Mouse (Mus musculus) spleen, adult 2 months (tissue): ENCODE measurements at regions not wholly inside any gene's neighbourhood (a gene's known extent, or its start where the extent isn't known, plus 50 kb on each side); places are given as distances from the start of the nearest gene placed in this dataset.

Experiments
- DNase-seq, 2 experiments: peaks; one replicate each; pipeline versions ENCODE4 v3.0.0 to v3.0.0-alpha.2; 2012 to 2021; ENCODE audit warnings: low spot score in 2 of 2, low read depth in 1 of 2
- H3K27ac ChIP-seq: fragments of 200-500 bp; 2 replicates; pipeline ENCODE4 v1.5.1; 2012; ENCODE audit warnings: low read length, inconsistent platforms; ENCODE audit not compliant: insufficient read depth
- H3K27me3 ChIP-seq: fragments of 200-500 bp; 2 replicates; pipeline ENCODE4 v1.6.1; 2012; ENCODE audit warnings: mild to moderate bottlenecking, moderate library complexity, low read length, inconsistent platforms; ENCODE audit not compliant: control insufficient read depth, insufficient read depth
- H3K36me3 ChIP-seq: fragments of 200-500 bp; 2 replicates; pipeline ENCODE4 v1.6.1; 2012; ENCODE audit warnings: mild to moderate bottlenecking, low read length, inconsistent platforms; ENCODE audit not compliant: control insufficient read depth, insufficient read depth
- H3K4me1 ChIP-seq: fragments of 200-500 bp; 2 replicates; pipeline ENCODE4 v1.6.1; 2011; ENCODE audit warnings: inconsistent platforms; ENCODE audit not compliant: control insufficient read depth, insufficient read depth, insufficient read length
- H3K4me3 ChIP-seq: fragments of 200-500 bp; 2 replicates; pipeline ENCODE4 v1.5.1; 2011; ENCODE audit warnings: mild to moderate bottlenecking, inconsistent platforms; ENCODE audit not compliant: insufficient read depth, insufficient read length; ENCODE audit errors: extremely low read depth
- CTCF ChIP-seq: fragments of 200-500 bp; IDR thresholded peaks from 2 replicates; pipeline ENCODE4 v1.5.1; 2011; ENCODE audit warnings: mild to moderate bottlenecking, inconsistent platforms; ENCODE audit not compliant: insufficient read depth, insufficient read length, insufficient replicate concordance; ENCODE audit errors: extremely low read depth
- POLR2A ChIP-seq: fragments of 200-500 bp; IDR thresholded peaks from 2 replicates; pipeline ENCODE4 v1.6.1; 2011; ENCODE audit warnings: low read depth, low read length, inconsistent platforms
- WGBS: fragments of 180-500 bp; shearing (Covaris S2); methylation state at CpG from one replicate; pipeline ENCODE4 v1.1.7; 2018; 5-methylcytosine and 5-hydroxymethylcytosine counted together

GRCm38 (mm10) chr15:51136121-51136520, 2748.6 kb upstream of the Gm7489 start:
- Histone ChIP-seq H3K4me3 (no peak overlapping the region), H3K27me3 (no peaks in the 10 kb centered on the region), H3K36me3 (no peaks in the 10 kb centered on the region), H3K4me1 (no peaks in the 10 kb centered on the region), H3K27ac (no peak overlapping the region)
- DNase-seq: no peak
- no peak for TF ChIP-seq POLR2A
- TF ChIP-seq CTCF: no peak
- 96% methylated on average over 1 of the region's 1 CpGs for WGBS

DNA sequence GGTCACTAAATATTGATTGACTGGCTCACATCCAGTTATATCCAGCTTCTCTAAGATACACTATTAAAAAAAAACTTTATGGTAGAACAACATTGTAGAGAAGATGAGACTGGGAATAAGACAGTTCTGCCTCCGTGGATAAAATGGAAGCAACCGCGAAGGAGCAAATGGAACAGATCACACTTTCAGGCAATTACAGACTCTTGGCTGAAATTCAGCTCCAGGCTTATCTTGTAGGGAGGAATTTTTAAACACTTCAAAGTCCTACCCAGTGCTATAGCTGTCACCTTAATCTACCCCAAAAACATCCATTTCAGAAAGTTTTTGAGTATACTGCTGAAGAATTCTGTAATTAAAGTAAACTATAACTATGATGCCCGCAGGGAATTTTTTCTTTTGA, 2745.2 kb upstream of the Gm7489 start:
- Histone ChIP-seq H3K27ac (no peak overlapping the region), H3K27me3 (no peaks in the 10 kb centered on the region), H3K4me1 (no peaks in the 10 kb centered on the region), H3K4me3 (no peak overlapping the region), H3K36me3 (no peaks in the 10 kb centered on the region)
- 90% methylated on average over 4 of the region's 4 CpGs for WGBS
- no peak for TF ChIP-seq POLR2A
- no peak for TF ChIP-seq CTCF
- DNase-seq: no peak

DNA sequence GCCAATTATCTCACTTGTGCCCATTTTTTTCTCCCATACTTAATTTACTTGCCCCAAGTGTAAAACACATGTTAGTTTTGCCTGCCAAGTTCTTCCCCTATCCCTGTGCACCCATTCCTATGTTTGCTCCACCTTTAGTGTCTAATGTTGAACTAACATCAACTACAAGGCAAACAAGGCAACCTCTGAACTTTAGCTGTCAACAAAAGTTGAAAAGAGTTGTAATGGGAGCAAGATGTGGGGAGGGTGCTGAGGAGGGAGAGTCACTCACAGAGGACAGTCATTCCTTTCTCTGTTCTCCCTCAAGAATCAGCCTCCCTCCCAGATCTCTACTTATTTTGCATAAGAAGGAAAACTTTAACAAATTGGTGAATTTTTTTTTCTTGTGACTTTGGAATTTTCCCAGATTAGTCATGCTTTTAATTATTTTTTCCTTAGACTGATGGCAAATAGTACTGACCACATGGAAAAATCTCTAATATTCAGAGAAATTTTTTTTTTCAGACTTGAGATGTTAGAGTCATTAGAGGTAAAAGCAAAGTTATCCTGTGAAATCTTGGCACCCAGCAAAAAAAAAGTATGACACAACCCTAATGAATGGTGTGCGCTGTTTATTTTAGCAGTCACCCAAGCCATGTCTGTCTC, 2710.6 kb upstream of the Gm7489 start:
- no peak for DNase-seq
- Histone ChIP-seq H3K27ac (no peak overlapping the region), H3K27me3 (no peaks in the 10 kb centered on the region), H3K36me3 (no peaks in the 10 kb centered on the region), H3K4me1 (no peaks in the 10 kb centered on the region), H3K4me3 (no peak overlapping the region)
- 87% methylated on average over 1 of the region's 1 CpGs for WGBS
- TF ChIP-seq CTCF: no peak
- no peak for TF ChIP-seq POLR2A

GRCm38 (mm10) chr15:51176466-51176865, 2708.2 kb upstream of the Gm7489 start:
- no peaks in the 10 kb centered on the region for H3K4me1 ChIP-seq
- no peak overlapping the region for H3K4me3 ChIP-seq
- DNase-seq: no peak
- H3K36me3 ChIP-seq: no peaks in the 10 kb centered on the region
- 17% methylated on average over 2 of the region's 2 CpGs for WGBS
- no peak for TF ChIP-seq POLR2A
- no peaks in the 10 kb centered on the region for H3K27me3 ChIP-seq
- H3K27ac ChIP-seq: no peak overlapping the region

DNA sequence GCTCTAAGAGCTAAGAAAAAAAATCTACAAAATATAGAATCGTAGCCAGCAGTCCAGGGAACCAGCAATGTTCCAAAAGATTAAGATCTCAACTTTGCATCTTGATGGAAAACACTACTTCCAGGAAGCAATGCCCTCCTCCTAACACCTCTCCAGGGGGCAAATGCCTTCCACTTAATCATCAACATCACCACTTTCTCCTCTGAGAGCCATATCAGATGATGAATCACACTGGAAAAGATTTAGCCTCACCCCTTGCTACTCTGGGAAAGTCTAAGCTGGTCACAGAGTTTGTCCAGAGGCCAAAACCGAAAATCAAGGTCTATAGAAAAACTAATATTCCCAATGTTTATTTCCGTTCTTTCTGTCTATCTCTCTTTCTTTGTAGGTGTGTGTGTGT, 2695.6 kb upstream of the Gm7489 start:
- no peak for TF ChIP-seq CTCF
- no peak for TF ChIP-seq POLR2A
- WGBS: 85% methylated on average over 3 of the region's 3 CpGs
- no peak for DNase-seq
- H3K36me3 ChIP-seq: no peaks in the 10 kb centered on the region
- H3K4me1 ChIP-seq: no peaks in the 10 kb centered on the region
- no peaks in the 10 kb centered on the region for H3K27me3 ChIP-seq
- H3K4me3 ChIP-seq: no peak overlapping the region
- H3K27ac ChIP-seq: no peak overlapping the region

DNA sequence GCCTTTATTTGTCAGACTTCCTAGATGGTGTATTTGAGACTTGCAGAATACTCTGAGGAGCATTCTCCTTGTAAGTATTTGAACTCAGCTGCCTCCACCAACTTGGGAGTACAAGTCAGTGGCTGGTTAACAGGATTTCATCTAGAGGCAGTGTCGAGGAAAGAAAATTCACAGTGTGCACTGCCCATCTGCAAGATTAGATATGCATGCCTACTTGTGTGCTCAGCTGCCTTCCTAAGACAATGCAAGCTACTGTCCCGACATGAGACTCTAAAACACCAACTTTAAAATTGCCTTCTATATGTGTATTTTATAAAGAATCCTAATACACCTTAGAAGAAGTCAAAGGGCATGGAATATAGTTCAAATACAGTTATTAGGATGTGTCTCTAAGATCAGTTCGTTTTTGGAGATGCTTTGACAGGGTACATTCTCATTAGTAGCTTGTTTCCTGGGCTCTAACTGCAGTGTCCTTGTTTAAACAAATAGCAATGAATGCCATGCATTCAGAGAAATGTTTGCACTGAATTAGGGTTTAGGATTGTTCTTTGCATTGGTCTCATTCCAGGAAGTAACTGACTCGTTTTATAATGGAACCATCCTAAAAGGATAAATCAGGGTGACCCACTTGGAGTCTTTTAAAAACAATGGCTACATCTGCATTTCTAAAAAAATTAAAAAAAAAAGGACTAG, 2687.1 kb upstream of the Gm7489 start:
- no peaks in the 10 kb centered on the region for H3K36me3 ChIP-seq
- no peak overlapping the region for H3K27ac ChIP-seq
- no peaks in the 10 kb centered on the region for H3K4me1 ChIP-seq
- WGBS: 47% methylated on average over 4 of the region's 4 CpGs
- DNase-seq: no peak
- no peaks in the 10 kb centered on the region for H3K27me3 ChIP-seq
- no peak overlapping the region for H3K4me3 ChIP-seq
- TF ChIP-seq POLR2A (no peak), CTCF (no peak)

DNA sequence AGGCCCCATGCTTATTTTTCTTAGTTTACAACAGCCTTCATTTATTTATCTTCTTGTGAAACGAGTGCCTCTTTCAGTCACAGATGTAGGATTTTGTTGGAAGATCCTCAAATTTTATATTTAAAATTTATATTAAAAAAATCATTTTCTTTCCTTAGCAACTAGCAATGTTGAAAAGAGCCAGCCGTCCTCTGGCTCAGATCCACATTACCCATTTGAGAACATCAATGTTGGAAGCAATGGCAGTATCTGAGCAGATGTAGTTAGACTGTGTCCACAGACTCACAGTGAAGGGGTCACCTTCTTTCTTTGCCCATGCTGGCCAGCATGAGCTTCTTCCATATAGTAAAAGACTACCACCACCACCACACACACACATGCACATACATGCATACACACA, 2681.4 kb upstream of the Gm7489 start:
- Histone ChIP-seq H3K27me3 (no peaks in the 10 kb centered on the region), H3K36me3 (no peaks in the 10 kb centered on the region), H3K27ac (no peak overlapping the region), H3K4me1 (no peaks in the 10 kb centered on the region), H3K4me3 (no peak overlapping the region)
- no peak for TF ChIP-seq CTCF
- no peak for TF ChIP-seq POLR2A
- 86% methylated on average over 2 of the region's 2 CpGs for WGBS
- DNase-seq: no peak
